Mouse (Mus musculus) macrophage (primary cell): ENCODE results near the gene Brf1. TPM values are rescaled to one million over a fixed set of nuclear protein-coding genes. Genes with fewer than 3 reads are reported as not detected.

ENCODE experiments used
- H3K27ac ChIP-seq: fragments of 350-480 bp; formaldehyde crosslinking; 2 replicates; pipeline ENCODE4 v1.9.0; 2021
- H3K36me3 ChIP-seq: fragments of 350-480 bp; formaldehyde crosslinking; 2 replicates; pipeline ENCODE4 v1.9.0; 2021; ENCODE audit errors: inconsistent target
- H3K4me3 ChIP-seq: fragments of 350-480 bp; formaldehyde crosslinking; 2 replicates; pipeline ENCODE4 v1.9.0; 2021; ENCODE audit errors: inconsistent target
- H3K79me2 ChIP-seq: fragments of 350-480 bp; formaldehyde crosslinking; 2 replicates; pipeline ENCODE4 v1.9.0; 2021; ENCODE audit errors: inconsistent target
- WGBS: methylation state at CpG from one replicate; pipeline ENCODE4 v1.1.7; 2026; ENCODE audit warnings: inconsistent platforms; ENCODE audit not compliant: missing documents; 5-methylcytosine and 5-hydroxymethylcytosine counted together
- polyA plus RNA-seq: library from polyadenylated mRNA; stranded (reverse); fragments of 250-400 nt; gene quantifications from 3 replicates; pipeline ENCODE4 v1.2.4, GENCODE M21; 2018; ENCODE audit warnings: inconsistent platforms

The Brf1 gene
- polyA plus RNA-seq, 1 experiment from 2014 or later: 15.4 TPM

DNA sequence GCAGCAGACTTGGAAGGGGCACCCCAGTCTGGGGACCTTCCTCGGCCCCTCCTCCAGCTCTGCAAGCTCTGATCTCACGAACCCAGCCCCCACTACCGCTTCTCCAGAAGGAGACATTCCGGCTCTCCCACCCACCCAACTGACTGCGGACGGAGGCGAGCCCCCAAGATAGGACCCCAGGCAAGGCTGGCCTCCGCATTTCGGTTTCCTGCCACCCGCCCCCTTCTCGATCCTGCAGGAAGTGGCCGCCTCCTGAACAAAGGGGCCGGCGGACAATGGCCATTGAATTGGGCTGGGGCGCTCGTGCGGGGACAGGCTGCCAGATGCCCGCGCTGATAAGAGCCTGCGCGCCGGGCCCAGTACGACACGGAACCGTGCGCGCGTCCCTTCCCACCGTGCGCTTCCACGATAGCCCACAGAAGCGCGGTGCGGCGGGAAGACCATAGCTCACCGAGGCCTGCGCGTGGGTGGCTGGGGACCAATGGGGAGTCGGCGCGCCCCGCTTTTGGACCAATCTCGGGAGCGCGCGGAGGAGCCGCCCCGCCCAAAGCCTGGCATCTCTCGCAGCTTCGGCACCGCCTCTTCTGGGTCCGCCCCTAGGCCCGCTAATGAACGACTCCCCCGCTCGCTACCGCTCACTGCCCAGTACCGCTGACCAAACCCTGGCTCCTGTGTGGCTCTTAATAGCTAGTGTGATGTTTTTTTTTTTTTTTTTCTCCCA is 50.3 kb downstream of the Brf1 start:
- under 1% methylated on average over 54 of the region's 58 CpGs for WGBS
- H3K4me3 ChIP-seq: peak overlapping the region; percentile 26
- no peak overlapping the region for H3K27ac ChIP-seq
- no peaks in the 10 kb centered on the region for H3K36me3 ChIP-seq
- H3K79me2 ChIP-seq: no peaks in the 10 kb centered on the region

DNA sequence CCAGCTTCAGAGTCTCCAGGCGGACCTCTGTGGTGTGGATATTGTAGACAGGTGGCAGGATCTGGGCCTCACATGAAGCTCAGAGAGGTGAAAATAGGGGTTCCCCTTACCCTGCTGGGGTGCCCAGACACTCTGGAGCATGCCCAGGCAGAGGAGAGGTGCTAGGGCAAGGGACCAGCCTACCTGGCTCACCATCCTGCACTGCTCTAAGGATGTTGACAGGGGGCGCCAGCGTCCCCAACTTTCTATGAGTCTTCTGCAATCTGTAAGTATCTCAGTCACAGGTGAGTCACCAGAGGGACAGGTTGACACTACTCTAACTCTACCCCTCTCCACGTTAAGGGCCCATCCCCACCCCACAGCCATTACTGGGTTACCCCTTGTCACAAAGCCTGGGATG is 53.2 kb downstream of the Brf1 start:
- Histone ChIP-seq H3K27ac (no peak overlapping the region), H3K79me2 (no peaks in the 10 kb centered on the region), H3K36me3 (no peaks in the 10 kb centered on the region), H3K4me3 (no peak overlapping the region)
- 40% methylated on average over 4 of the region's 4 CpGs for WGBS

DNA sequence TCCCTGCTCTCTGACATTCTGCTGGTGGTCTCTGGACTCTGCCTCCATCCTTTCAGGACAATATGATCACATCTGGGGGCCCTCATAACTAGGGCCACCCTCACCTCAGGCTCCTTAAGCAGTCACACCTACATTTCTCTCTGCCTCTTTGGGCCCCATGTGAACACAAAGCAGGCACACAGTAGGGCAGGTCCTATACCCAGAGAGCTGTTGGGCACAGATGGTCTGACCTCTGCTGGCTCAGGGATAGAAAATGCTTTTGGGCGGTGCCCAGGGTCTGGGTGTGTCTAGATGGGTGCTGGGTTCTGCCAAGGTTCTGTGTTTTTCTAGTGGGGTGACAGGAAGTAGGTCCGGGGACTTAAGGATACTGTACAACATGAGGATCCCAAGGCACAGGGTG is 56.8 kb downstream of the Brf1 start:
- H3K79me2 ChIP-seq: no peaks in the 10 kb centered on the region
- no peak overlapping the region for H3K4me3 ChIP-seq
- H3K27ac ChIP-seq: no peak overlapping the region
- H3K36me3 ChIP-seq: no peaks in the 10 kb centered on the region
- 67% methylated on average over 2 of the region's 2 CpGs for WGBS

DNA sequence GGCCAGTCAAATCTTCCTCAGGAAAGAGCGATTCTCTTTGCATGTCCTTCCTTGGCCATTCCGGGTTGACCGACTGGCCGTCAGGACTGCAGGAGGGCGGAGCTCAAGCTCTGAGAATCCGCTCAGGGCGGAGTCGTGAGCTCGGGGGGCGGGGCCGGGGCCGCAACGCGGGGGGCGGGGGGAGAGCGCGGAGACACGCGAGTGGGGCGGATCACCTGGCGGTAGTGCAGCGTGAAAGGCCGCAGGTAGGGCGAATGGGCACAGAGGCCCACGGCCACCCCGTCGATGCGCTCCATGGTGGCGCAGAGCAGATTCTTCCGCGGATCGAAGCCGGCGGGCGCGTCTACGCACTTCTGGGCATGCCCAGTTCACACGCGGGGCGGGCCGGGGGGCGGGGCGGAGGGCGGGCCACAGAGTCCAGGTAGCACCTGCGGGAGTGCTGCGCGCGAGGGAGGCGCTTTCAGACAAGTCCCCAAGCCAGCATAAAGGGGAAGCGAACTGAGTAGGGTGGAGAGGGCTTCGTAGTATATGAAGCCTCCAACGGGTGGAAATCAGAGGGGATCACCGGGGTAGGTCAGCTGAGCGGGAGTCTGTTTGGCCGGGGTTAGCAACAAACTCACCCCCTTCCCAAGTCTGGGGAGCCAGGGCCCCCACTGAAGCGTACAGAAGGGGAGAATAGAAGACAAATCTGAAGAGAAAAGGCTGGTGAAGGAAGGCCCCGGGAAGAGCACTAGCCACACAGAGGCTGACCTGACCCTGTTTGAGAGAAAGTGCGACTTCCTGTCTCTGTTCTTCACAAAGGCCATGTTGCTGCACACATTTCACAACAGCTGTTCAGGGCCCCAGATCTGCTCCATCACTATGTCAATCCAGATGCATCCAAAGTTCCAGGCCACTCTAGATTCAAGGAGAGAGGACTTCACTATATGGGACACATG is 58.5 kb downstream of the Brf1 start, which contains the start of gene Nudt14:
TSS of gene Nudt14 (minus strand) at position 349 of the 938 bp plus-strand sequence.
- no peak within 1 kb of the TSS for H3K27ac ChIP-seq
- H3K36me3 ChIP-seq: no peaks in the 10 kb centered on the region
- 4% methylated on average over 34 of the region's 58 CpGs for WGBS
- H3K79me2 ChIP-seq: no peaks in the 10 kb centered on the region
- peak within 1 kb of the TSS; percentile 28 for H3K4me3 ChIP-seq

DNA sequence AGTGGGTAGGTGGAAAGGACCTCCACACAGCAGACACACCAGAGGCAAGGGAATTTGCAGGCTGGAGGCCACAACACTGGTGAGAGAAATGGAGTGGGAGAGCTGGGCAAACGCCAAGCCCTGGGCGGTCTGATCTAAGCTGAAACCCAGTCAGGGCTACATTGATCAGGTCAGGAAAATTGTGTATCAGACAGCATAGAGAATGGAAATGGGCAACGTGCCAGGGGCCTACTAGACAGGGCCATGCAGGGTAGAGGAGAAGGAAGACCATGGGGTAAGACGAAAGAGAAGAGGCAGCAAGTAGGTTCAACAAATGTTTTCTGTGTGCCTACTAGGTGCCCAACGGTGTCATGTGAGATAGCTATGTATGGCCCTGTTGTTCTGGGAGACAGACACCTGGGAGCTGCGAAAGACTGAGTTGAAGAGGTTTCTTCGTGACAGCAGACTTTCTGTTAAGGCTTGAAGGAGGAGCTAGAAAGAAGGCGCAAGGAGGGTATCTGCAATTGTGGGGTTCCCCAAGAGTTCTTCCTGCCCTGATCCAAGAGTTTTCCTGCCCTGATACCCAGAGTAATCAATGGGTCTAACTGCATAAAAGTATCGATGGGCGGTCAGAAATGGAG is 59.2 kb downstream of the Brf1 start:
- Histone ChIP-seq H3K4me3 (peak overlapping the region; percentile 28), H3K79me2 (no peaks in the 10 kb centered on the region), H3K36me3 (no peaks in the 10 kb centered on the region), H3K27ac (no peak overlapping the region)
- whole genome bisulfite sequencing: 55% methylated on average over 10 of the region's 10 CpGs

DNA sequence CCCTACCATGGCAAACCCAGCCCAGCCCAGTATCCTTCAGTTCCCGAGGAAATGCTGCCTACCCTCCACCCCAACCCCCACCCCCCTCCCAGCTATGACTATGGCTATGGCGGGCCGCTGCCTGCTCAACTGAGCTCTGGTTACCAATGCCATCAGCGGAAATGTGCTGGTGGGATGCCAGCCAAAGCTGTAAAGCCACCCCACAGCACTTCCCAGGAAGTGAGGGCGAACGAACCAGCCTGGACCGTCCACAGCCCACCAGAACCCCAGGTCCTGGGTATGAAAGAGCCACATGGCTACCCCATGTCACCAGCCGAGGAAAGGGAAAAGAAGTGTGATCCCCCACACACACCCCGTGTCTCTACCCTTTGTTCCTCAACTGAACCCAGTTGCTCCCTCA is 59.8 kb downstream of the Brf1 start:
- no peak overlapping the region for H3K4me3 ChIP-seq
- no peak overlapping the region for H3K27ac ChIP-seq
- no peaks in the 10 kb centered on the region for H3K79me2 ChIP-seq
- 86% methylated on average over 9 of the region's 9 CpGs for WGBS
- H3K36me3 ChIP-seq: no peaks in the 10 kb centered on the region

DNA sequence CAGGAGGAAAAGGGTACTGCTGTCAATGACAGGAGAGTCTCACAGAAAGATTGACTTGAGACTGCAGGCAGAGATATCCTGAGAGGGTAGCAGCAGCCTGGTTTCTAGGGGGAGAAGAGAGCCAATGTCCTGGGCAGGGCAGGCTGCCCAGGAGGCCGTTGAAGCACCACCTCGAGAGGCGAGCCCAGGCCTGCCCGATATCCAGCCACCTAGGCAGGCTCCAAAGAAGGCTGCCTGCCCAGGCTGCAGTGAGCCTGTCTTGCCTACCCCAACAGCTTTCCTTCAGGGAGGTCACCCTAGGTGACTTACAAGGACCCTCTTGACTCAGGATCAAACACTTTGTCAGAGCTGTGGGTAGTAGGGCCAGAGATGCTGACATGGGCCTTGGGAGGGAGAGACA is 60.3 kb downstream of the Brf1 start:
- Histone ChIP-seq H3K27ac (no peak overlapping the region), H3K79me2 (no peaks in the 10 kb centered on the region), H3K36me3 (no peaks in the 10 kb centered on the region), H3K4me3 (no peak overlapping the region)
- 88% methylated on average over 4 of the region's 4 CpGs for WGBS

DNA sequence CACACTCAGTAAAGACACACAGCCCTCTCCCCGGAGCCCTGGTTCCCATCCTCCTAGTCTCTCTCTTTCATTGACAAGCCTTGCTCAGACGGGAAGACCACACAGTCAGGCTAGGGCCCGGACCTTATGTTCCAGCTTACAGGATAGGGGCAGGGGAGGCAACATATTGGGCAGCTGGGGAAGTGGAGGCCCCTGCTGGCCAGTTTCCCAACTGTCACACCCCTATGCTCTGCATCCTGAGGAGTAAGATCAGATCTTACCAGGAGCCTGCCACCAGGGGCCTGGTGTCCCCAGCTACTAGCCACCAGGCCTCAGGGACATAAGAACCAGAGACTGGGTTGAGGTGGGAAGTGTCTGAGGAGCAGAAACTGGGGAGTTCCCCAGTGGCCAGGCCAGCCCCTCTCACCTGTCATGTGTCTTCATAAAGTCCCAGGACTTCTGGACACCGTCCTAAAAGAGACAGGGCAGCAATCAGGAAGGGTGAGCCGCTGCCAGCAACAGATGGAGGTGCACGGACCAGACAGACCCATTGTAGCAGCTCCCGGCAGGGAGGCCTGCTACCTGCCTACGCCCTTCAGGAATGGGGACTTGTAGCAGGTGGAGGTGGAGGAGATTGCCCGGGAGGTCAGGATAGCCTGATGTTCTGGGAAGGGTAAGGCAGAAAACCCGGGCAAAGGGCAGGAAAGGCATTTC is 61.5 kb downstream of the Brf1 start:
- H3K79me2 ChIP-seq: no peaks in the 10 kb centered on the region
- no peaks in the 10 kb centered on the region for H3K36me3 ChIP-seq
- H3K27ac ChIP-seq: no peak overlapping the region
- 89% methylated on average over 10 of the region's 10 CpGs for WGBS
- H3K4me3 ChIP-seq: no peak overlapping the region

DNA sequence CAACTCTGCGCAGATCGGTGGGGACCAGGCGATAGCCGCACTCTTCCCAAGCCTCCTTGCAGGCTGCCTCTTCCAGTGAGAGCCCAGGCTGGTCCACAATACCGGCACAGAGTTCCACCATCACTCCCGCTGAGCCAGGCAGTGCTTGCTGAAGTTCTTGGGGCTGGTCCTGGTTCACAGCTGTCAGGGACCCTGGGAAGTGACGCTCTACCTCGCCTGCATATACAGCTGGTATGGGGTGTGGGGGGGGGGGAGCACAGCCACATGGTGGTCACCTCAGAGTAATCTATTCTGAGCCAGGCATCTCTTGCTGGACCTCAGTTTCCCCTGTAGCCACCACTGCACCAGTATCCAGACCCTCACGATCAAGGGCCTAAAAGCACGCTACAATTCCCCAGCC is 62.1 kb downstream of the Brf1 start:
- Histone ChIP-seq H3K27ac (no peak overlapping the region), H3K79me2 (no peaks in the 10 kb centered on the region), H3K36me3 (no peaks in the 10 kb centered on the region), H3K4me3 (no peak overlapping the region)
- WGBS: over 99% methylated on average over 10 of the region's 10 CpGs

DNA sequence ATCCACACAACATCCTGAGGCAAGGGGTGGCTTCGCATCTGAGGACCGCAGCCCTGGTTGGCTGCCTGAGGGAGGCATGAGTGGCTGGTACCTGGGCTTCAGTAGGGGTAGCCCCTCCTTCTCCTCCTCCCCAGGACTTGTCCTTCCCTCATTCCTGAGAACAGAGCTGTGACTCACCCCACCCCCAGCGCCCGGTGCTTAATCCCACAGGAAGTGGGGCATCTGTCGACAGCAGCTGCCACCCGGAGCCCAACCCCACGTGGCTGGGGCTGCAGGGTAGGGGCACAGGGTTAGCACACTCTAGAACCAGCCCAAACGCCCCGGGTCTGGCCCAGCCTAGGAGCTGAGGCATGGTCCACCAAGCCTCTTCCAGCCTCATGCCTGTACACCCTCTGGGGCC is 62.6 kb downstream of the Brf1 start:
- WGBS: 58% methylated on average over 9 of the region's 9 CpGs
- Histone ChIP-seq H3K4me3 (no peak overlapping the region), H3K27ac (no peak overlapping the region)

DNA sequence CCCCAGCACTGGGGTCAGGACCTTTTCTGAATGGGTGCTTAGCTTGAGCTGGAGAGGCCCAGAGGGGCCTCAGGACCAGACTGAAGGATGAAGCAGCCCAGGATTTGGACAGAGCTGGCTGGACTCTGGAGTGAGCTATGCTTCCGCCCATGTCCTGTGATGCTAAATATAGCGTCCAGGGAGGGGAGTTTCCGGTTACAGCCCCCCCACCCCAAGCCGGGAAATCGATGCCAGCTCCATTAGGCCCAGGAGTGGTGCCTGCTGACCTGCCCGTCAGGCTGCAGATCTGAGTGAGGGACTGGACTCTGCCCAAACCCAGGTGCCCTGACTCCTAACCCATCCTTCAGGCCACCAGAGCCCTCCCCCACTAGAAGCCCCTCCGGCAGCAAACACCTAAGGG is 67.9 kb downstream of the Brf1 start:
- Histone ChIP-seq H3K36me3 (no peaks in the 10 kb centered on the region), H3K79me2 (no peaks in the 10 kb centered on the region), H3K4me3 (no peak overlapping the region), H3K27ac (no peak overlapping the region)
- WGBS: 59% methylated on average over 7 of the region's 7 CpGs

More for the DNA sequence above, 62.6 kb downstream of the Brf1 start:
- Histone ChIP-seq H3K79me2 (no peaks in the 10 kb centered on the region), H3K36me3 (no peaks in the 10 kb centered on the region)

DNA sequence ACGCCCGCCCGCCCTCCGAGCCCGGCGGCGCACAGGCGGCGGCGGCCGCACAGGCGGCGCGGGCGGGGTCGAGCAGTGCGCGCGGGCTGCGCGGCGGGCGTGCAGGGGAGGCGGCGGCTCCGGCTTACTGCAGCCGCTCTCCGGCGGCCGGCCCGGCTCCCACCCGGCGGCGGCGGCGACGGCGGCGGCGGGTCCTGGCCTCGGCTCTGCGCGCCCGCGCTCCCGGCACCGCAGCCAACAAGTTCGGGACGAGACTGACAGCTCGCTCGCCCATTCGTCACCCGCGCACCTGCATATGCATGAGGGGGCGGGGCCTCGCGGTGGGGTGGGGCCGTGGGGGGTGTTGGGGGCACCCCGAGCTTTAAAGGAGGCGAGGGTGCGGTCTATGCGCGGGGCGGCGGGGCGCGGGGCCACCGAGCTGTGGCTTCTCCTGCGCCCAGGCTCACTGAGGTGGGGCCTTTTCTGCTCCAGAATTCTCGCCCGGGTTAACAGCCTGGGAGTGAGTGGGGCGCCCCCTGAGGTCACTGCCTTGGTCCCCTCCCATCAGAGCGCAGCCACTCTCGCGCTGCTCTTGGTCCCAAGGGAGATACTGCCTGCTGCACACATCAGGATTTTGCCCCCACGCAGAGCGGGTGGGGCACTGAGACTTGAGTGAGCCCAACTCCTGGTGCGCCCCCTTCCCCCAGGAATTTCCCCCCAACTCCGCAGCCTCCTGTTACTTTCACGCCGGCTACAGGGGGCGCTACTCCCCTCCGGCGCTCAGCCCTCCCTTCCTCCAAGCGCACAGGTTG is 70.7 kb downstream of the Brf1 start, which contains the start of gene Jag2:
TSS of gene Jag2 (minus strand) at position 215 of the 791 bp plus-strand sequence.
- WGBS: 6% methylated on average over 32 of the region's 85 CpGs

DNA sequence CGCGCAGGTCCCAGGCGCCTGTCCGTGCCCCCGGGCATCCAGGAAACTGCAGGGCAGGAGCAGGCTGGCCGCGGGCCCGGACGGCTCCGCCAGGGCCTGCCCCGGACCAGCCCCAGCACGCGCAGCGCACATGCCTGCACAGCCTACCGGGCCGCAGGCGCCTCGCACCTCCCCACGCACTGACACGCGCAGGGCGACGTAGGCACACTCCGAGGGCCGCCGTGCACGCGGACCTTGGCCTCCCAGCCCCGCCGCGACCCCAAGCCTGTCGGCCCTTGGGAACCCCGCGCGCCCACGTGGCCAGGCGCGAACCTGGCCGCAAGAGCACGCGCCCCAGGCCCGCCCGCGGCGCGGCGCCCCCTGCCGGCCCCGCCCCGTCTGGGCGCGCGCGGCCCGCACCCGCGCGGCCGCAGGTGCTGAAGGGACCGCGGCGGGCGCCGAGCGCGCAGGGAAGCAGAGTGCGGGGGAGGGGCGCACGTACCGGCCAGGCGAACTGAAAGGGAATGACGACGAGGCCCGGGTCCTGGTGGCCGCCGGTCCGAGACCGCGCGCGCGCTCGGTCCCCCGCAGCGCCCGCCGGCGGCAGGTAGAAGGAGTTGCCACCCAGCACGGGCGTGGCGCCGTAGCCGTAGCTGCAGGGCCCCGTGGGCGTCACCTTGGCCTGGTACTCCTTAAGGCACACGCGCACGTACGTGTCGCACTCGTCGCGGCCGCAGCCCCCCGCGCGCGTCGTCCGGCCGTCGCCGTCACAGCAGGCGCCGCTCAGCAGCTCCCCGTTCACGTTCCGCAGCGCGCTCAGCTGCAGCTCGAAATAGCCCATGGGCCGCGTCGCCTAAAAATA is 71.9 kb downstream of the Brf1 start:
- Histone ChIP-seq H3K4me3 (no peak overlapping the region), H3K36me3 (no peaks in the 10 kb centered on the region), H3K79me2 (no peaks in the 10 kb centered on the region), H3K27ac (no peak overlapping the region)
- 3% methylated on average over 71 of the region's 124 CpGs for WGBS

More for the DNA sequence above, 70.7 kb downstream of the Brf1 start, which contains the start of gene Jag2:
- no peak within 1 kb of the TSS for H3K4me3 ChIP-seq
- H3K36me3 ChIP-seq: no peaks in the 10 kb centered on the region
- no peaks in the 10 kb centered on the region for H3K79me2 ChIP-seq
- H3K27ac ChIP-seq: no peak within 1 kb of the TSS
